Mouse (Mus musculus): ENCODE measurements around the gene Myf5.

DNA sequence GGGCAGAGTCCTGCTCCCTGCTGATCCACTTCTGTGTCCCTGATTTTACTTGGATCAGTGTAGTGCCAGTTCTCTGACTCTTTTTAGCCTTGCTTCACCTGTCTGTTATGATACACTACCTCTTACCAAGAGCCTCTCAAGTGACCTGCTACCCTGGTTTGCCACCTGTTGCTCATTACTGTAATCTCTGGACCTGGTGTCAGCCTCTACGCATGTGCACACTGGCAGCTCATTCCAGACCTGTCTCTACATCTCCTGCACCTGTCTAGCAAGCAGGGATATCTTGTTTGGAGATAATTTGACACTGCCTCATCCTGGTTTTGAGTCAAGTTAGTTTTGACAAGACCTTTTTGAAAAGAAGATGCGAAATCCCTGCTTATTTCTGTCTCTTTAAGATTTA lies 20.5 kb upstream of the Myf5 start:
- TF ChIP-seq CTCF (IDR thresholded peaks at IDR 0.05) (no peak), EP300 (IDR thresholded peaks at IDR 0.05) (no peak)
